Mouse (Mus musculus) frontal cortex, postnatal 36 days (tissue): ENCODE results near the gene Nudt2.

ENCODE experiments used
- DNase-seq, 2 experiments: peaks; one replicate each; pipeline ENCODE4 v3.0.0; 2022; ENCODE audit warnings: low spot score in 2 of 2

Nudt2 gene

GRCm38 (mm10) chr4:41520641-41521040 lies 55.7 kb downstream of the Nudt2 start:
- no peak for DNase-seq

- no peak for DNase-seq
Observed at GRCm38 (mm10) chr4:41522136-41522535, 57.2 kb downstream of the Nudt2 start.

GRCm38 (mm10) chr4:41522788-41523187 lies 57.8 kb downstream of the Nudt2 start:
- peak in 1 of 2 experiments; percentile 77 for DNase-seq

- no peak for DNase-seq
Observed at GRCm38 (mm10) chr4:41523839-41524238, 58.9 kb downstream of the Nudt2 start.

GRCm38 (mm10) chr4:41524829-41525228 lies 59.9 kb downstream of the Nudt2 start:
- no peak for DNase-seq

GRCm38 (mm10) chr4:41526553-41526952 lies 61.6 kb downstream of the Nudt2 start:
- no peak for DNase-seq

GRCm38 (mm10) chr4:41527076-41527475 lies 62.1 kb downstream of the Nudt2 start:
- DNase-seq: no peak

GRCm38 (mm10) chr4:41527996-41528395 lies 63.0 kb downstream of the Nudt2 start:
- DNase-seq: no peak
